Mouse (Mus musculus) forebrain, embryonic 11.5 days (tissue): ENCODE measurements around the gene Nrp2. TPM values are rescaled to one million over a fixed set of nuclear protein-coding genes. Genes with fewer than 3 reads are reported as not detected.

Experiments
- ATAC-seq: fragments of 200-750 bp; cut with Nextera tagmentation; replicated peaks from 2 replicates; pipeline ENCODE4 v1.8.0; 2017; ENCODE audit warnings: moderate TSS enrichment; ENCODE audit not compliant: low FRiP score
- DNase-seq: peaks from one replicate; pipeline ENCODE4 v3.0.0-alpha.2; 2017; ENCODE audit warnings: low spot score
- H3K27ac ChIP-seq: fragments of 300-500 bp; sonication (generic); 2 replicates; pipeline ENCODE4 v1.5.1; 2014; ENCODE audit warnings: low read depth, low read length
- H3K27me3 ChIP-seq: fragments of 300-500 bp; sonication (generic); 2 replicates; pipeline ENCODE4 v1.6.1; 2014; ENCODE audit warnings: mild to moderate bottlenecking, low read length, mixed read lengths; ENCODE audit not compliant: control insufficient read depth, insufficient read depth
- H3K36me3 ChIP-seq: fragments of 300-500 bp; sonication (generic); 2 replicates; pipeline ENCODE4 v1.6.1; 2014; ENCODE audit warnings: mild to moderate bottlenecking, low read length, moderate library complexity, mixed read lengths; ENCODE audit not compliant: control insufficient read depth, insufficient read depth
- H3K4me1 ChIP-seq: fragments of 300-500 bp; sonication (generic); replicated peaks from 2 replicates; pipeline ENCODE4 v1.6.1; 2014; ENCODE audit warnings: low read length, mixed read lengths; ENCODE audit not compliant: control insufficient read depth, insufficient read depth
- H3K4me2 ChIP-seq: fragments of 300-500 bp; sonication (generic); 2 replicates; pipeline ENCODE4 v1.6.1; 2014; ENCODE audit warnings: low read depth, mild to moderate bottlenecking, low read length, moderate library complexity, mixed read lengths; ENCODE audit not compliant: severe bottlenecking
- H3K4me3 ChIP-seq: fragments of 300-500 bp; sonication (generic); 2 replicates; pipeline ENCODE4 v1.5.1; 2014; ENCODE audit warnings: low read depth, low read length
- H3K9ac ChIP-seq: fragments of 300-500 bp; sonication (generic); 2 replicates; pipeline ENCODE4 v1.6.1; 2014; ENCODE audit warnings: low read length
- H3K9me3 ChIP-seq: fragments of 300-500 bp; sonication (generic); 2 replicates; pipeline ENCODE4 v1.6.1; 2016; ENCODE audit warnings: low read length, mixed read lengths; ENCODE audit not compliant: control insufficient read depth
- WGBS: fragments of 180-500 bp; shearing (Covaris S2); extraction: QIAGEN DNeasy Blood & Tissue Kit; methylation state at CpG from one replicate; pipeline ENCODE4 v1.1.7; 2014; 5-methylcytosine and 5-hydroxymethylcytosine counted together
- polyA plus RNA-seq: library from polyadenylated mRNA; unstranded; fragments of >200 nt; fragmentation: Nextera tagmentation; extraction: Ambion mirVana; gene quantifications from 2 replicates; pipeline ENCODE4 v1.2.1, GENCODE M21; 2014

The Nrp2 gene
- polyA plus RNA-seq, 1 experiment from 2014 or later, result 20.7 TPM

DNA sequence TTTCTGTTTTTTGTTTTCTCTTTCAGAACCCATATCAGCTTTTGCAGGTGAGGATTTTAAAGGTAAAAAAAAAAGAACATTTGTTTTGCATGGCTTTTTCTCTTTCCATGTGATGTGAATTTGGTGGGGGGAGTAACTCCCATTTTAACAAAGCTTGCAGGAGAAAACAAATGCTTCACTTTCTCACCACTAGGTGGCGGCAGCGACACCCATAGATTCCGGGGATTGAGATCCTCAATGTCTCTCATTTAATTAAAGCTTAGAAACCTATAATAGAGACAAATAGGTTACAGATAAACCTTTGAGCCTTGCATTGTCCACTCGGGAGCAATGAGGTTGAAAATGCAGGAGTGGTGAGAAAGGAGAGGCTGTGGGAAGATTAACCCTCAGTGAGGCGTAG lies 83.2 kb downstream of the Nrp2 start:
- Histone ChIP-seq H3K36me3 (no peaks in the 10 kb centered on the region), H3K9me3 (no peaks in the 10 kb centered on the region), H3K4me1 (no peaks in the 10 kb centered on the region), H3K4me3 (no peak overlapping the region), H3K9ac (no peak overlapping the region), H3K4me2 (no peak overlapping the region), H3K27me3 (no peaks in the 10 kb centered on the region), H3K27ac (no peak overlapping the region)
- no peak for ATAC-seq
- 17% methylated on average over 5 of the region's 5 CpGs for WGBS
- peak; percentile 74 for DNase-seq

GRCm38 (mm10) chr1:62787546-62787945 lies 84.5 kb downstream of the Nrp2 start:
- ATAC-seq (no peak), DNase-seq (no peak)
- H3K4me2 ChIP-seq, result no peak overlapping the region
- no peak overlapping the region for H3K4me3 ChIP-seq
- WGBS, result 87% methylated on average over 10 of the region's 10 CpGs
- no peaks in the 10 kb centered on the region for H3K4me1 ChIP-seq
- no peaks in the 10 kb centered on the region for H3K36me3 ChIP-seq
- H3K27me3 ChIP-seq, result no peaks in the 10 kb centered on the region
- no peaks in the 10 kb centered on the region for H3K9me3 ChIP-seq
- no peak overlapping the region for H3K9ac ChIP-seq
- no peak overlapping the region for H3K27ac ChIP-seq

DNA sequence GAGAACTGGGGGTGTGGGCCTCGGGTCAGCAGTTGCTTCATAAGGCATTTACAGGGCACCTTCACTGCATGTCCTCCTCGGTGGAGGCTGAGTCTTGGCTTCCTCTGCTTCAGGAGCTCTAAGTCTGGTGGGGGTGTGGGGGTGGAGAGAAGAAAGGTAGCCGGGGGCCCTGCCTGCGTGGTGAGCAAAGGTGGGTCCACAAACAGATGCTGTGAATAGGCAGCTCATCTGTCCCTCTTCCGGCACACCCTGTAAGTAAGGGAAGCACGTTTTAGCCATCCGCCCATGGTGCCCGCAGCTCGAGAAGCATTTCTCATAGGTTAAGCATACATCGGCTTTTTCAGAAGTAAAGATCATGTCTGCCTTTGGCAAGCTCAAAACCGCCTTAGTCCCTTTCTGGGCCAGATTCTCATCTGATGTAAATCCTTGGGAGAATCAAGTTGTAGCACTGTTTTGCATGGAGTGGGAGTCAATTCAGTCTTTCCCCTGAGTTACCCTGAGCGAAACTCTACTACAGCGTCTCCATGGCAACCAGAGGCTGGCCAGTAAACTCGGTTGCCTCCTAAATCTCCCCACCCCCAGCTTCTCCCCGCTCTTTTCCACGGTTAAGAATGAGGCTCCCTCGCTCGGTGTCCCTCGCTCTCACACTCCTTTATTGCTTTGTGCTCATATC lies 91.3 kb downstream of the Nrp2 start:
- no peaks in the 10 kb centered on the region for H3K36me3 ChIP-seq
- H3K4me3 ChIP-seq, result no peak overlapping the region
- ATAC-seq (peak; percentile 72), DNase-seq (peak; percentile 73)
- H3K9me3 ChIP-seq, result no peaks in the 10 kb centered on the region
- peaks cover 10% of the 10 kb centered on the region for H3K4me1 ChIP-seq
- no peak overlapping the region for H3K27ac ChIP-seq
- H3K9ac ChIP-seq, result peak overlapping the region; percentile 13; the same call in 1 of the 2 replicates
- 22% methylated on average over 19 of the region's 19 CpGs for WGBS
- H3K27me3 ChIP-seq, result no peaks in the 10 kb centered on the region
- peak overlapping the region; percentile 37; the same call in 1 of the 2 replicates for H3K4me2 ChIP-seq

DNA sequence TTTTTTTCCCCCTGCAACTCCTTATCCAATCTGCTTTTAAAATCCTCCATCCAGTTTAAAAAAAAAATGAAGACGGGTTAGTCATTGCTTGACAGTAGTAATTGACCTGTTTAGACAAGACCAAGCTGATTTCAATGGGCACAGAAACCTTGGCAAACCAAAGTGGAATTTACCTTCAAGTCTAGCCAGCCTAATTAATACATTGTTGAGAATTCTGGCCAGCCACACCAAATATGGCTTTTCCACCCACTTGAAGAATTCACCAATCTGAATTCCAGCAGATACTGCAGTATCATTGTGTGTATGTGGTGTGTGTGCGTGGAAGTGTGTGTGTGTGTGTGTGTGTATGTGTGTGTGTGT lies 91.8 kb downstream of the Nrp2 start:
- ATAC-seq, result peak; percentile 19; the same call in 1 of the 2 replicates
- peak overlapping the region; percentile 37; the same call in 1 of the 2 replicates for H3K4me2 ChIP-seq

GRCm38 (mm10) chr1:62795307-62796037 lies 92.4 kb downstream of the Nrp2 start:
- WGBS, result 18% methylated on average over 28 of the region's 28 CpGs
- DNase-seq (peak; percentile 87), ATAC-seq (peak; percentile 87)
- no peak overlapping the region for H3K27ac ChIP-seq
- no peaks in the 10 kb centered on the region for H3K36me3 ChIP-seq
- H3K27me3 ChIP-seq, result no peaks in the 10 kb centered on the region
- peak overlapping the region; percentile 28 for H3K4me3 ChIP-seq
- H3K4me2 ChIP-seq, result peak overlapping the region; percentile 49
- H3K9ac ChIP-seq, result peak overlapping the region; percentile 57
- no peaks in the 10 kb centered on the region for H3K9me3 ChIP-seq
- peaks cover 10% of the 10 kb centered on the region for H3K4me1 ChIP-seq

More for the DNA sequence above, 91.8 kb downstream of the Nrp2 start:
- Histone ChIP-seq H3K9ac (no peak overlapping the region), H3K4me3 (no peak overlapping the region), H3K27me3 (no peaks in the 10 kb centered on the region), H3K36me3 (no peaks in the 10 kb centered on the region), H3K27ac (no peak overlapping the region), H3K4me1 (peaks cover 10% of the 10 kb centered on the region), H3K9me3 (no peaks in the 10 kb centered on the region)
- no peak for DNase-seq
- 35% methylated on average over 2 of the region's 2 CpGs for WGBS

- Histone ChIP-seq H3K4me1 (peaks cover 10% of the 10 kb centered on the region), H3K4me3 (peak overlapping the region; percentile 28), H3K4me2 (peak overlapping the region; percentile 49), H3K9me3 (no peaks in the 10 kb centered on the region), H3K9ac (peak overlapping the region; percentile 57), H3K27me3 (no peaks in the 10 kb centered on the region), H3K36me3 (no peaks in the 10 kb centered on the region), H3K27ac (no peak overlapping the region)
- 31% methylated on average over 9 of the region's 9 CpGs for WGBS
- DNase-seq (no peak), ATAC-seq (peak; percentile 53)
Measured at GRCm38 (mm10) chr1:62796038-62796647, 93.1 kb downstream of the Nrp2 start.

GRCm38 (mm10) chr1:62799427-62799826 lies 96.3 kb downstream of the Nrp2 start:
- ATAC-seq, result no peak

DNA sequence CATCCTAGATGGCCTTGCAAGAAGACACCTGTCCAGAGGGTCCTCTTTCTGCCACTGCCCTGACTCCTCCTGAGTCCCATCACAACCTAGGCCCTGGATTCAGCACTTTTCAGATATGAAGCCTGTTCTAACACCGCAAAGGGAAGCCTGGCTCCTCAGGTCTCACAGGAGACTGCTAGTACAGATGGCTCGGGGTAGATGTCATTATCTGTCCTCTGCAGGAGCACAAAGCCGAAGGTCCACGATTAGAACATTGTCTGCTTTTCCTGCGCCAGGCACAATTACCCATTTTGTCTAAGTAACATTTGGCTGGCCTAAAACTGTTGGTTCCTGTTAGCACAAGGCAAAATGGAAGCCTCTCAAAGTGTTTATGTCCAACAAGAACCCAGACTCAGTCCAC lies 97.3 kb downstream of the Nrp2 start:
- WGBS, result 93% methylated on average over 5 of the region's 5 CpGs
- H3K36me3 ChIP-seq, result no peaks in the 10 kb centered on the region
- no peaks in the 10 kb centered on the region for H3K27me3 ChIP-seq
- H3K9me3 ChIP-seq, result no peaks in the 10 kb centered on the region
- ATAC-seq (no peak), DNase-seq (no peak)
- no peak overlapping the region for H3K4me2 ChIP-seq
- H3K4me1 ChIP-seq, result peaks cover 4% of the 10 kb centered on the region; the same call in 1 of the 2 replicates
- H3K4me3 ChIP-seq, result no peak overlapping the region
- H3K9ac ChIP-seq, result no peak overlapping the region
- H3K27ac ChIP-seq, result no peak overlapping the region

More at GRCm38 (mm10) chr1:62799427-62799826, 96.3 kb downstream of the Nrp2 start:
- Histone ChIP-seq H3K9ac (no peak overlapping the region), H3K27me3 (no peaks in the 10 kb centered on the region), H3K27ac (no peak overlapping the region), H3K36me3 (no peaks in the 10 kb centered on the region), H3K4me3 (no peak overlapping the region), H3K9me3 (no peaks in the 10 kb centered on the region), H3K4me2 (no peak overlapping the region), H3K4me1 (peaks cover 7% of the 10 kb centered on the region)
- WGBS, result 66% methylated on average over 4 of the region's 4 CpGs
- DNase-seq, result no peak
